17 mouse cellular contexts compared by ENCODE assay signal in genomic region chr7:28384162-28384561, GRCm38 (mm10). TPM values are rescaled to one million over a fixed set of nuclear protein-coding genes. Genes with fewer than 3 reads are reported as not detected.
DNase-seq lines count a peak whose midpoint lies in the region; ATAC-seq and TF ChIP-seq lines count a peak whose summit lies in the region.
"Had no signal": no experiment of that assay in that cellular context is flagged by ENCODE, and none has a peak within 500 bp of the region (broad histone marks: within the 10 kb centered on the region; RNA-seq: fewer than 3 reads in every experiment).

No protein-coding gene starts in this region.

- no peak overlapping the region for H3K4me2 ChIP-seq in liver, embryonic 13.5 days
- H3K4me2 ChIP-seq in midbrain, postnatal 0 days (ENCODE audit: low read depth, low read length, poor library complexity, severe bottlenecking) = no peak overlapping the region
- H3K4me2 ChIP-seq: embryonic facial prominence, embryonic 15.5 days; neural tube, embryonic 13.5 days had no signal

- H3K36me3 ChIP-seq in liver, adult 2 months (ENCODE audit: control insufficient read depth, insufficient read depth, low read length) = no peaks in the 10 kb centered on the region
- peaks cover 34% of the 10 kb centered on the region for H3K36me3 ChIP-seq in liver, embryonic 13.5 days
- peaks cover 12% of the 10 kb centered on the region; the same call in 1 of the 2 replicates for H3K36me3 ChIP-seq in midbrain, postnatal 0 days (ENCODE audit: insufficient read depth, low read length)
- peaks cover 39% of the 10 kb centered on the region for H3K36me3 ChIP-seq in embryonic facial prominence, embryonic 10.5 days (replicated peaks)

- no peak overlapping the region for H3K9ac ChIP-seq in liver, adult 2 months (ENCODE audit: low read depth, low read length)
- no peak overlapping the region for H3K9ac ChIP-seq in liver, embryonic 13.5 days
- H3K9ac ChIP-seq in midbrain, postnatal 0 days (replicated peaks; ENCODE audit: low read length, poor library complexity, severe bottlenecking) = no peak overlapping the region
- H3K9ac ChIP-seq: embryonic facial prominence, embryonic 15.5 days; neural tube, embryonic 13.5 days had no signal

- TF ChIP-seq CTCF in liver, adult 2 months (IDR thresholded peaks at IDR 0.05; ENCODE audit: low read depth, low read length) = no peak
- no peak for TF ChIP-seq CTCF in midbrain, postnatal 0 days (IDR thresholded peaks at IDR 0.05)

- H3K27me3 ChIP-seq in liver, adult 2 months (ENCODE audit: control insufficient read depth, insufficient read depth, low read length) = no peaks in the 10 kb centered on the region
- no peaks in the 10 kb centered on the region for H3K27me3 ChIP-seq in liver, embryonic 13.5 days
- H3K27me3 ChIP-seq in midbrain, postnatal 0 days (ENCODE audit: insufficient read depth, low read length) = no peaks in the 10 kb centered on the region
- H3K27me3 ChIP-seq in embryonic facial prominence, embryonic 10.5 days (replicated peaks; ENCODE audit: low read depth, poor library complexity, severe bottlenecking) = no peaks in the 10 kb centered on the region
- H3K27me3 ChIP-seq: embryonic facial prominence, embryonic 15.5 days had no signal

- no peak for TF ChIP-seq POLR2A in liver, adult 2 months (IDR thresholded peaks at IDR 0.05; ENCODE audit: extremely low read depth, insufficient read depth, low read length)

- peaks cover 25% of the 10 kb centered on the region; the same call in 1 of the 2 replicates for H3K4me1 ChIP-seq in liver, adult 2 months (ENCODE audit: control insufficient read depth, insufficient read depth, low read length)
- H3K4me1 ChIP-seq in liver, embryonic 13.5 days (replicated peaks) = peaks cover 83% of the 10 kb centered on the region
- H3K4me1 ChIP-seq in midbrain, postnatal 0 days (ENCODE audit: insufficient read depth, low read length) = no peaks in the 10 kb centered on the region
- H3K4me1 ChIP-seq in embryonic facial prominence, embryonic 10.5 days = peaks cover 49% of the 10 kb centered on the region

- no peaks in the 10 kb centered on the region for H3K79me2 ChIP-seq in liver, adult 2 months (ENCODE audit: control insufficient read depth, insufficient read depth, low read length)

- H3K27ac ChIP-seq in liver, adult 2 months (replicated peaks; ENCODE audit: insufficient read depth, low read depth, low read length) = peak overlapping the region; percentile 100
- peak overlapping the region; percentile 89 for H3K27ac ChIP-seq in liver, embryonic 13.5 days
- H3K27ac ChIP-seq in midbrain, postnatal 0 days (ENCODE audit: low read depth, low read length) = no peak overlapping the region
- H3K27ac ChIP-seq in embryonic facial prominence, embryonic 10.5 days (replicated peaks) = no peak overlapping the region
- H3K27ac ChIP-seq: hindbrain, postnatal 0 days; neural tube, embryonic 13.5 days had no signal

- H3K4me3 ChIP-seq in liver, adult 2 months (ENCODE audit: insufficient read depth, low read depth, low read length) = no peak overlapping the region
- H3K4me3 ChIP-seq in liver, embryonic 13.5 days (replicated peaks) = no peak overlapping the region
- no peak overlapping the region for H3K4me3 ChIP-seq in midbrain, postnatal 0 days (ENCODE audit: low read depth, low read length)
- H3K4me3 ChIP-seq in embryonic facial prominence, embryonic 10.5 days = no peak overlapping the region
- H3K4me3 ChIP-seq: embryonic facial prominence, embryonic 15.5 days; neural tube, embryonic 13.5 days had no signal

- ATAC-seq in liver, embryonic 13.5 days (ENCODE audit: low read depth) = no peak
- ATAC-seq in midbrain, postnatal 0 days (ENCODE audit: low FRiP score) = no peak
- ATAC-seq: hindbrain, postnatal 0 days had no signal

- DNase-seq in liver, adult 2 months (ENCODE audit: extremely low read depth, low read depth, low spot score) = no peak
- DNase-seq in liver = no peak
- peak; percentile 56 for DNase-seq in T-cell, adult 2 months (ENCODE audit: low spot score)
- DNase-seq in liver, embryonic 13.5 days = no peak
- peak; percentile 81 for DNase-seq in thymus, postnatal 0 days (ENCODE audit: low spot score)
- no peak for DNase-seq in midbrain, postnatal 0 days (ENCODE audit: low spot score)
- DNase-seq in embryonic facial prominence, embryonic 10.5 days (ENCODE audit: low spot score) = no peak
- DNase-seq in adrenal gland, postnatal 36 days = no peak
- DNase-seq: cerebellum, postnatal 36 days; heart, adult 11 months; kidney, postnatal 36 days; left cerebral cortex, postnatal 4 days; right cerebral cortex, postnatal 14 days had no signal

- 91% methylated on average over 6 of the region's 6 CpGs for WGBS in liver, adult 2 months
- WGBS in liver, embryonic 13.5 days (ENCODE audit: insufficient replicate concordance) = 57% methylated on average over 6 of the region's 6 CpGs
- WGBS in midbrain, postnatal 0 days = 83% methylated on average over 6 of the region's 6 CpGs
- 87% methylated on average over 6 of the region's 6 CpGs for WGBS in embryonic facial prominence, embryonic 10.5 days

- no peaks in the 10 kb centered on the region for H3K9me3 ChIP-seq in liver, embryonic 13.5 days (replicated peaks)
- no peaks in the 10 kb centered on the region for H3K9me3 ChIP-seq in midbrain, postnatal 0 days (ENCODE audit: low read length)
- no peaks in the 10 kb centered on the region for H3K9me3 ChIP-seq in embryonic facial prominence, embryonic 10.5 days
- H3K9me3 ChIP-seq: embryonic facial prominence, embryonic 15.5 days; G1E; neural tube, embryonic 13.5 days had no signal

RNA-seq across cellular contexts. Expression of gene Zfp36, which starts 4.1 kb away (rescaled TPM):
- total RNA-seq in liver, adult 2 months (2014; rRNA removed) = 16.4 and 25.4 TPM in 2 replicates
- polyA plus RNA-seq in liver, adult 2 months (2012; rRNA removed) = 41.1 and 54.3 TPM in 2 replicates
- 4.7 and 6.3 TPM in 2 replicates for polyA plus RNA-seq in liver, embryonic 13.5 days (2015; fragmentation: Nextera tagmentation; extraction: Ambion mirVana)
- 70.6 and 72.0 TPM in 2 replicates for polyA plus RNA-seq in thymus, postnatal 0 days (2015; fragmentation: Nextera tagmentation; extraction: Ambion mirVana)
- total RNA-seq in midbrain, postnatal 0 days (2014; rRNA removed) = 3.0 and 4.1 TPM in 2 replicates
- polyA plus RNA-seq in midbrain, postnatal 0 days (2015; fragmentation: Nextera tagmentation; extraction: Ambion mirVana) = 2.9 and 3.4 TPM in 2 replicates
- 5.6 and 5.7 TPM in 2 replicates for polyA plus RNA-seq in embryonic facial prominence, embryonic 10.5 days (2016; fragmentation: Nextera tagmentation; extraction: Ambion mirVana)
- 10 to 100 TPM; 19.0 to 26.1 TPM for total RNA-seq in adrenal gland, postnatal 36 days (2021)

RNA-seq across cellular contexts. Expression of gene Med29, which starts 8.3 kb away (rescaled TPM):
- 13.4 and 17.6 TPM in 2 replicates for total RNA-seq in liver, adult 2 months (2014; rRNA removed)
- polyA plus RNA-seq in liver, adult 2 months (2012; rRNA removed) = 49.2 and 50.9 TPM in 2 replicates
- 28.1 and 31.8 TPM in 2 replicates for polyA plus RNA-seq in liver, embryonic 13.5 days (2015; fragmentation: Nextera tagmentation; extraction: Ambion mirVana)
- 42.0 and 42.5 TPM in 2 replicates for polyA plus RNA-seq in thymus, postnatal 0 days (2015; fragmentation: Nextera tagmentation; extraction: Ambion mirVana)
- 30.7 and 37.9 TPM in 2 replicates for total RNA-seq in midbrain, postnatal 0 days (2014; rRNA removed)
- polyA plus RNA-seq in midbrain, postnatal 0 days (2015; fragmentation: Nextera tagmentation; extraction: Ambion mirVana) = 41.6 and 43.2 TPM in 2 replicates
- 61.9 and 62.6 TPM in 2 replicates for polyA plus RNA-seq in embryonic facial prominence, embryonic 10.5 days (2016; fragmentation: Nextera tagmentation; extraction: Ambion mirVana)
- total RNA-seq in adrenal gland, postnatal 36 days (2021) = 10 to 100 TPM; 33.6 to 47.4 TPM

RNA-seq across cellular contexts. Expression of gene Paf1, which starts 8.6 kb away (rescaled TPM):
- 16.1 TPM in 2 replicates for total RNA-seq in liver, adult 2 months (2014; rRNA removed)
- 52.8 and 59.1 TPM in 2 replicates for polyA plus RNA-seq in liver, adult 2 months (2012; rRNA removed)
- 30.7 and 33.4 TPM in 2 replicates for polyA plus RNA-seq in liver, embryonic 13.5 days (2015; fragmentation: Nextera tagmentation; extraction: Ambion mirVana)
- 59.3 and 64.0 TPM in 2 replicates for polyA plus RNA-seq in thymus, postnatal 0 days (2015; fragmentation: Nextera tagmentation; extraction: Ambion mirVana)
- 80.3 and 84.2 TPM in 2 replicates for total RNA-seq in midbrain, postnatal 0 days (2014; rRNA removed)
- polyA plus RNA-seq in midbrain, postnatal 0 days (2015; fragmentation: Nextera tagmentation; extraction: Ambion mirVana) = 89.3 and 90.0 TPM in 2 replicates
- polyA plus RNA-seq in embryonic facial prominence, embryonic 10.5 days (2016; fragmentation: Nextera tagmentation; extraction: Ambion mirVana) = 88.3 and 89.0 TPM in 2 replicates
- total RNA-seq in adrenal gland, postnatal 36 days (2021) = 10 to 100 TPM; 67.3 to 77.7 TPM

RNA-seq across cellular contexts. Expression of gene Plekhg2, which starts 11.8 kb away (rescaled TPM):
- 0.65 and 1.3 TPM in 2 replicates for total RNA-seq in liver, adult 2 months (2014; rRNA removed)
- polyA plus RNA-seq in liver, adult 2 months (2012; rRNA removed) = 3.3 and 3.5 TPM in 2 replicates
- polyA plus RNA-seq in liver, embryonic 13.5 days (2015; fragmentation: Nextera tagmentation; extraction: Ambion mirVana) = 4.9 and 5.0 TPM in 2 replicates
- polyA plus RNA-seq in thymus, postnatal 0 days (2015; fragmentation: Nextera tagmentation; extraction: Ambion mirVana) = 35.4 and 49.6 TPM in 2 replicates
- total RNA-seq in midbrain, postnatal 0 days (2014; rRNA removed) = 15.3 and 19.4 TPM in 2 replicates
- polyA plus RNA-seq in midbrain, postnatal 0 days (2015; fragmentation: Nextera tagmentation; extraction: Ambion mirVana) = 7.9 and 8.0 TPM in 2 replicates
- 93.4 and 101 TPM in 2 replicates for polyA plus RNA-seq in embryonic facial prominence, embryonic 10.5 days (2016; fragmentation: Nextera tagmentation; extraction: Ambion mirVana)
- 10 to 100 TPM; 19.0 to 27.2 TPM for total RNA-seq in adrenal gland, postnatal 36 days (2021)

RNA-seq across cellular contexts. Expression of gene Rps16, which starts 33.7 kb away (rescaled TPM):
- 110 and 136 TPM in 2 replicates for total RNA-seq in liver, adult 2 months (2014; rRNA removed)
- 471 and 577 TPM in 2 replicates for polyA plus RNA-seq in liver, adult 2 months (2012; rRNA removed)
- 937 and 964 TPM in 2 replicates for polyA plus RNA-seq in liver, embryonic 13.5 days (2015; fragmentation: Nextera tagmentation; extraction: Ambion mirVana)
- polyA plus RNA-seq in thymus, postnatal 0 days (2015; fragmentation: Nextera tagmentation; extraction: Ambion mirVana) = 1,689 and 1,723 TPM in 2 replicates
- total RNA-seq in midbrain, postnatal 0 days (2014; rRNA removed) = 158 and 163 TPM in 2 replicates
- 536 and 539 TPM in 2 replicates for polyA plus RNA-seq in midbrain, postnatal 0 days (2015; fragmentation: Nextera tagmentation; extraction: Ambion mirVana)
- polyA plus RNA-seq in embryonic facial prominence, embryonic 10.5 days (2016; fragmentation: Nextera tagmentation; extraction: Ambion mirVana) = 1,023 and 1,043 TPM in 2 replicates
- total RNA-seq in adrenal gland, postnatal 36 days (2021) = 1,000 to 10,000 TPM; 1,072 to 1,115 TPM

Comparison
In these comparisons a context has a peak if more than half of its experiments do, and no peak if none do; other contexts are left out.
1. DNase-seq: peak in T-cell, adult 2 months (single experiment) and thymus, postnatal 0 days (single experiment); none in liver, adult 2 months (single experiment), liver (single experiment), liver, embryonic 13.5 days (single experiment), midbrain, postnatal 0 days (single experiment), embryonic facial prominence, embryonic 10.5 days (single experiment) and adrenal gland, postnatal 36 days (0 of 2).
2. H3K27ac ChIP-seq: peak in liver, adult 2 months (single experiment) and liver, embryonic 13.5 days (single experiment); none in midbrain, postnatal 0 days (single experiment) and embryonic facial prominence, embryonic 10.5 days (single experiment).